Mouse (Mus musculus) ZHBTc4 (cell line): ENCODE data around the gene Prpmp5.
"Not testable (repeated sequence)": the region's sequence is repeated elsewhere in the genome, so short reads cannot be mapped to it uniquely, and the experiment has no call there.

Experiments
- DNase-seq: peaks from one replicate; pipeline ENCODE4 v3.0.0-alpha.2; 2011; ENCODE audit warnings: low read depth, low spot score

The Prpmp5 gene

DNA sequence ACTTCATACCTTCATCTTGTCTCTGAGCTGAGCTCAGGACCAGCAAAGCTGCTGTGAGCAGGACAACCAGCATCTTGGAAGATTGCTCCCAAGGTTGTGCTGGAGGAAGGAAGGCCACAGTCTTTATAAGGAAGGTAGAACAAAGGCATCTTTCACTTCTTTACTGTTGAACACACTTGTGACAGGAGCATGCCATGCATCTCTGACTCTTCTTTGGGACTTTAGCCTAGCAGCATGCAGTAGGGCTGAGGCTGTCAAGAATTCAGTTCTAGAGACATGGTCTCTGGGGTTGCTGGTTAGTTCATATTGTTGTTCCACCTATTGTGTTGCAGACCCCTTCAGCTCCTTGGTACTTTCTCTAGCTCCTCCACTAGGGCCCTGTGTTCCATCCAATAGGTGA is at the start of gene Prpmp5:
TSS of gene Prpmp5 (minus strand) at position 101 of the 400 bp plus-strand sequence.
- DNase-seq, result not testable (repeated sequence)

DNA sequence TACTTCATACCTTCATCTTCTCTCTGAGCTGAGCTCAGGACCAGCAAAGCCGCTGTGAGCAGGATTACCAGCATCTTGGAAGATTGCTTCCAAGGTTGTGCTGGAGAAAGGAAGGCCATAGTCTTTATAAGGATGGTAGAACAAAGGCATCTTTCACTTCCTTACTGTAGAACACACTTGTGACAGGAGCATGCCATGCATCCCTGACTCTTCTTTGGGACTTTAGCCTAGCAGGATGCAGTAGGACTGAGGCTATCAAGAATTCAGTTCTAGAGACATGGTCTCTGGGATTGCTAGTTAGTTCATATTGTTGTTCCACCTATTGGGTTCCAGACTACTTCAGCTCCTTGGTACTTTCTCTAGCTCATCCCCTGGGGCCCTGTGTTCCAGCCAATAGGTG is 49.5 kb upstream of the Prpmp5 start, which contains the start of gene Gm8882:
TSS of gene Gm8882 (minus strand) at position 101 of the 400 bp plus-strand sequence.
- not testable (repeated sequence) for DNase-seq
